Mouse (Mus musculus) naive thymus-derived CD4-positive, alpha-beta T cell, adult 5 months (primary cell): ENCODE data around the gene Gm960. TPM values are rescaled to one million over a fixed set of nuclear protein-coding genes. Genes with fewer than 3 reads are reported as not detected.

Source experiments
- polyA plus RNA-seq: library from polyadenylated mRNA; unstranded; fragments of 100-300 nt; shearing (Covaris generic); gene quantifications from one replicate; pipeline ENCODE4 v1.2.1, GENCODE M21; 2017

Gene Gm960
- not detected for polyA plus RNA-seq

DNA sequence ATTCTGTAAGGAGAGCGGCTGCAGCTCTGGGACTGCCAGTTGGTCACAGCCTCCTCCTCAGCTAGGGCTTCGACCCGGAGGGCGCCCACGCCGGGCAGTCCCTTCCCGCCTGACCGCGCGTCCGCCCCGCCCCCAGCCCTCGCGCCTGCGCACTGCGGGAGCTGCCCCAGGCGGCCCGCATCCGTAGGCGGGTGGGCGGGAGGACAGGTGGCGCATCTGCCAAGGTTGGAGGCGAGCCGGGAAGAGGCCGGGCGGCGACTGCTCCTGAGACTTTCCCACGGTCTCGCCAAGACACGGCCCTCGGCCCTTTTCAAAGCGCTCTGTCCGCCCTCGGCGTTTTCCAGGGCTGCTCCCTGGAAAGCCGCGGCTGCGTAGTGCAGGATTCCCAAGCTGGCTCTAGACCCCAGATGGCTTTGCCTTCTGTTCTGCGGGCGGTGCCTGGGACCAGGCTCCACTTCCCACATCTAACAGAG lies at the start of gene Gm960:
Gene Gm960, minus strand, starts transcription at position 464 of the 473 bp plus-strand sequence.

DNA sequence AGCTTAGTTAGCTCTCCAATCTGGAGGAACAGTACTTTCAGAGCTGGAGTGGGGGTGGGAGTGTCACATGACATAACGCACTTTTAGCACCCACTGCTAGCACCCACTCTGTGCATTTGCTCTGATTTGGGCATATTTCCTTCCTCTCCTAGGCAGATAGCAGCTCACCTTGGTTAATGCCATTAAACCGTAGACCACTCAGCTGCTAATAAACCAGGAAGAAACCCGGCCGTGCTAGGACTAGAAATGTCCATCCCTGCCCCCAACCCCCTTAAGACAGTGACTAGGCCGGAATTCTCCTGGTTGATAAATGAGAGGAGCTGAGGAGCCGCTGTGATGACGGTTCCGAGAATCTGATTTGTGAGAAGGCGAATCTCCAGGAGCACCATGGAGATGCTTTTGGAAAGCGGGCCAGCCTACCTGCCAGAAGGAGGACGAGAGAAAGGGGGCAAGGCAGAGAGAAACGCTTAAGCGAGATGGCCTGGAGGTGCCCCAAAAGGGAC lies 12.7 kb upstream of the Gm960 start, which contains the start of gene Sptbn2:
Gene Sptbn2, plus strand, starts transcription at position 70 of the 503 bp plus-strand sequence.

DNA sequence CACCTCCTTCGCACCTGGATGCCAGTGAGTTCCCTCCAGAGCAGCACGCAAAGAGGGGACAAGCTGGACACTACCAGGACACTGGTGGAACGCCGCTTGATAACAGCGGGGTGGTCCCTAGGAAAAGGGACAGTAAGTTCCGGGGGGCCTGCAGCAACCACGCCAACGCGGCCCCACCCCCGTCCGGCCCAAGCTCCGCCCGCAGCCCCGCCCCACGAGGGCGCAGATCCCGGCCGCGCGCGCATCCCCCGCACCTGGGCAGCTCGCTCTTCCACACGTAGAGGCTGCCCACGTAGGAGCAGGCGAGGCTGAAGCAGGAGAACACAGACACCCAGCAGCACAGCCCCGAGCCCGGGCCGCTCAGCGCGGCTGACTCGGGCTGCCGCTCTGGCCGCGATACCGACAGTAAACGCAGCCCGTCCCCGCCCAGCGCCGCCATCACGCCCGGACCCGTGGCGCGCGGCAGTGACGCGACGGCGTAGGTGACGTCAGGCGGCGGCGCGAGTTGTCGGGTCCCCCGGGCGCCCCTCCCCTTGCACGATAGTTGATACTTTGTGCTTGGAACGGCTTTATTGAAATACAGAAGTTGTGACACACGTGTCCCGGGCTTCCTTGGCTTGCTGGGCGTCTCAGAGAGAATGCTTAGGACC lies 73.2 kb downstream of the Gm960 start, which contains the start of gene Rce1:
Gene Rce1, minus strand, starts transcription at position 463 of the 650 bp plus-strand sequence.

DNA sequence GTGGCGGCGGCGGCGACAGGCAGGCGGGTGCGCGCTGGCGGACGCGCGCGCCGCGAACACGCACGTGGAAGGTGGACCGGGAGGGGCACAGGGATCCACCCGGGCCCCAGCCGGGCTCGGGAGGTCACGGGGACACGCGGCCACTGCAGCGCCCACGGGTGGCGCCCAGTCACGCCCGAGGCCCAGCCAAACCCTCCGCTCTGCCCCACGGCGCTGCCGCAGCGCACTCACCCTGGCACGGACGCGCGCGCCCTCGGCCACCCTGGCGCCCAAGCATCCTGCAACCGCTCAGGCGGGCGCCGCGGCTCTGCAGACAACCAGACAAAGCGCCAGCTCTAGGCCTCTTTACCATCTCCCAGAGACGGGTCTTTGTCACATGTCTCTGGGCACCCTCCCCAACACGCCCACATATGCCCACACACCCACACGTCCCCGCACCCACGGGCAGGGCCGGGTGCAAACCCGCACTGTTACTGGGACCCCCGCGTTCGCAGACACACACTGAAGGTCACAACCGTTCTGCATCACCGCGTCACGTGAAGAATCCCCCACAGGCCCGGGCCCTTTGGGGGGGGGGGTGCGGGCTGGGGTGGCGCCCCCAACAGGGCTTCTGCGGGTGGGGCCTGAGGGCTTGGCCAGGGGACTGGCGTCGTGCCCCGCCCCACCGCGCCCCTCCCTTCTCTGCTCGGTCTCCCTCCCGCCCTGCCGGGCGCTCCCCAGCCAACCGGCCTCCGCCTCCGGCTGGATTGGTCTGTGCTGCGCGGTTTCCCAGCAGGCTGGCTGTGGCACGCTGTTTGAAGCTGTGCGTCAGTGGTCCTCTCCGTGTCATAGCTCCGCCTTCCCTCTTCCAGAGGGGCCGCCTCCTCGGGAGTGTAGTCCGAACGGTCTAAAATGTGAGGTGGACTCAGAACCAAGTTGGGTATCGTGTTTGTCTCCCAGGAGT lies 83.0 kb downstream of the Gm960 start, which contains the start of gene Lrfn4:
Gene Lrfn4, minus strand, starts transcription at position 517 of the 943 bp plus-strand sequence.

Other genes with a start within 250 kb of the Gm960 start
- gene Syt12, start 221.2 kb downstream of the Gm960 start, polyA plus RNA-seq, result 0.17 TPM
- gene 2010003K11Rik, start 200.1 kb downstream of the Gm960 start, polyA plus RNA-seq, result not detected
- 3.6 TPM for gene Pcx, start 188.2 kb downstream of the Gm960 start, polyA plus RNA-seq
- not detected for gene Lrfn4, start 83.0 kb downstream of the Gm960 start, polyA plus RNA-seq
- gene Rce1, start 73.0 kb downstream of the Gm960 start, polyA plus RNA-seq, result 105 TPM
- 0.21 TPM for gene Sptbn2, start 12.5 kb upstream of the Gm960 start, polyA plus RNA-seq
- 75.2 TPM for gene Rbm4b, start 57.8 kb upstream of the Gm960 start, polyA plus RNA-seq
- gene Rbm4, start 95.2 kb upstream of the Gm960 start, polyA plus RNA-seq, result 47.7 TPM
- 28.1 TPM for gene Gm21992, start 112.9 kb upstream of the Gm960 start, polyA plus RNA-seq
- gene Rbm14, start 113.0 kb upstream of the Gm960 start, polyA plus RNA-seq, result 102 TPM
- gene Ccs, start 140.7 kb upstream of the Gm960 start, polyA plus RNA-seq, result 71.3 TPM
- not detected for gene Ccdc87, start 140.7 kb upstream of the Gm960 start, polyA plus RNA-seq
- gene Ctsf, start 156.5 kb upstream of the Gm960 start, polyA plus RNA-seq, result 13.9 TPM
- gene Actn3, start 179.2 kb upstream of the Gm960 start, polyA plus RNA-seq, result not detected
- 4.3 TPM for gene Zdhhc24, start 180.0 kb upstream of the Gm960 start, polyA plus RNA-seq
- gene Bbs1, start 208.0 kb upstream of the Gm960 start, polyA plus RNA-seq, result 0.37 TPM
- 59.0 TPM for gene Dpp3, start 229.6 kb upstream of the Gm960 start, polyA plus RNA-seq
- 1.4 TPM for gene Peli3, start 244.5 kb upstream of the Gm960 start, polyA plus RNA-seq